Mouse (Mus musculus) R1 (cell line): ENCODE measurements around the gene Phlpp1.
"Not testable (repeated sequence)": the region's sequence is repeated elsewhere in the genome, so short reads cannot be mapped to it uniquely, and the experiment has no call there.

ENCODE experiments used
- DNase-seq: peaks from one replicate; pipeline ENCODE4 v3.0.0-alpha.2; 2018; ENCODE audit warnings: low read depth, low spot score

Gene Phlpp1

DNA sequence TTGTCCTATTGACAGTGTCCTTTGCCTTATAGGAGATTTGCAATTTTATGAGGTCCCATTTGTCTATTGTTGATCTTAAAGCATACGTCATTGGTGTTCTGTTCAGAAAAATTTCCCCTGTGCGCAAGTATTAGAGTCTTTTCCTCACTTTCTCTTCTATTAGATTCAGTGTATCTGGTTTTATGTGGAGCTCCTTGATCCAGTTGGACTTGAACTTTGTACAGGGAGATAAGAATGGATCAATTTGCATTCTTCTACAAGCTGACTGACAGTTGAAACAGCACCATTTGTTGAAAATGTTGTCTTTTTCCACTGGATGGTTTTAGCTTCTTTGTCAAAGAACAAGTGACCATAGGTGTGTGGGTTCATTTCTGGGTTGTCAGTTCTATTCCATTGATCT, 140.3 kb downstream of the Phlpp1 start:
- not testable (repeated sequence) for DNase-seq

DNA sequence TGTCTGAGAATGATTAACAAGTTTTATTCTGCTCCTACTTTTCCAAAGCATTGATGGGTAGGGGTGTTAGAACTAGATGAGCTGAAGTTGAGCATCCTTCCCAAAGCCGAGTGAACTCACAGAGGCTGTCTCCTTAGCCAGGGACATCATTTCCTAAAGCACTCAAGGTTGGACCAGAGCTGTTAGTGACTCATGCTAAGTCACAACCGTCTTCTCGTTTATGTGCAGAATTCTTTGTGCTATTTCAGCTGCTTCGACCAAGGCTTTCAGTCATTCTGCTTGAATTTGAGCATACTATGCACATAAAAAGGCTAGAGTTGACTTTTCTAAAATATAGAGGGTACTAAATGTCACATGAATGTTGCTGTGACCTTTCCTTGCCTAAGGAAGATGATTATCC, 142.9 kb downstream of the Phlpp1 start:
- DNase-seq, result no peak

DNA sequence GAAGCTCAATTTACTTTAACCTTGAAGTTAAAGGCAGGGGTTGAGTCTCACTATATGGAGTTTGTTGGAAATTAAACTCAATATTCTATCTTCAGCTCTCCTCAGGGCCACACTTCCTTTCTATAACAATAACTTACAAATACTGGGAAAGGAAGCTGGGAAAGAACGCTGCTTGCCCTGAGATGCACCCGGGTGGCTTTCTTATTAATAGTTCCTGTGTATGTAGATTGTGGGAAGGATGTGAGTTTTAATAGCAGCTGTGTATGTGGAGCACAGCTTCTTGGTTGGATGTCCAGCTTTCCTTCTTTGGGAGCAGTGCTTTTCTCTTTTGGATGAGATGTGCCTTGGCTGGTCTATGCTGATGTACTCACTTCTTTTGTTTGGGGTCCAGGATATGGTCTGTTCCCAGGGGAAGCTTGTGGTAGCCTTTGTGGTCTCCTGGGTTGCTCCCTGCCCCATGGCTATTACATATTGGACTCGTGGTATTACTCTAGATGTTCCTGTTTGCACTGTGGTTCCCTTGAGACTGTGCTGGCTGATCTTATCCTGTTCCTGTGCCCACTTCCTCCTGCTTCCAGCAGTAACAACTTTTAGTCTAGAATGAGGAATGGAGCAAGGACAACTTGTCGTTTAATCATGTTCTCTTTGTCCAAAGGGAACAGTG, 145.2 kb downstream of the Phlpp1 start:
- no peak for DNase-seq

DNA sequence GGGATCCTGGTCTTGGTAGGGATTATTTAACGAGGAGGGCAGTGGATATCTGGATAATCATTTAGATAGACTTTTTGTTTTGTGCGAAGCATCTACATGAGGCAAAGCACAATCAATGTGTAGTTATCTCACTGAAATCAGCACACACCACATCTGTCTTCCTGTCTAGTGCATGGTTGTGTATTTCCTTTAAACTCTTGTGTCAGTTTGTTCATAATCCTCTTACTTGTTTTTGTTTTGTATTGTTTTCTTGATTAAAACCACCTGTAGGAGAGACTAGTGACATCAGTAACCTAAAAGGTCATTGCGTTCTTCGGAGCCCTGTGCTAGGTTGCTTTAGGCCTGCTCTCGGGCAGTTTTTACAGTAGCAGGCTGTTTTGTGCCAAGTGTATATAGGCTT, 146.8 kb downstream of the Phlpp1 start:
- no peak for DNase-seq

DNA sequence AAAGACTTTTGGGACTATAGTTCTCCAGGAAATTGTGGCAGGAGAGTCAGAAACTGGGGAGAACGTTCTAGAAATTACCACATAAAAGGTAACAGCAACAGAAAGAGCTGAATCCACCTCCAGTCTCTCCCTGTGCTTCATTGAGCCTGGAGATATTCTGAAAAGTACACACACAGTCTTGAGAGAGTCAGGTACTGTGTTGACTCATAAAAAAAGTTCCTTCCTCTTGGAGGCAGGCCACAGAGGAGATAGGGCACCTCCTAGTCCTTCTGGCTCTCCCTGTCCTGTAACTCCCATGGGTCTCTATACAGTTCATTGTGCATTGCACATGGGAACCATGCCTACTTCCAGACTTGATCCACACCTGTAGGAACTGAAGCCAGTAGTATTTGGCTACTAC, 149.0 kb downstream of the Phlpp1 start:
- DNase-seq, result no peak

DNA sequence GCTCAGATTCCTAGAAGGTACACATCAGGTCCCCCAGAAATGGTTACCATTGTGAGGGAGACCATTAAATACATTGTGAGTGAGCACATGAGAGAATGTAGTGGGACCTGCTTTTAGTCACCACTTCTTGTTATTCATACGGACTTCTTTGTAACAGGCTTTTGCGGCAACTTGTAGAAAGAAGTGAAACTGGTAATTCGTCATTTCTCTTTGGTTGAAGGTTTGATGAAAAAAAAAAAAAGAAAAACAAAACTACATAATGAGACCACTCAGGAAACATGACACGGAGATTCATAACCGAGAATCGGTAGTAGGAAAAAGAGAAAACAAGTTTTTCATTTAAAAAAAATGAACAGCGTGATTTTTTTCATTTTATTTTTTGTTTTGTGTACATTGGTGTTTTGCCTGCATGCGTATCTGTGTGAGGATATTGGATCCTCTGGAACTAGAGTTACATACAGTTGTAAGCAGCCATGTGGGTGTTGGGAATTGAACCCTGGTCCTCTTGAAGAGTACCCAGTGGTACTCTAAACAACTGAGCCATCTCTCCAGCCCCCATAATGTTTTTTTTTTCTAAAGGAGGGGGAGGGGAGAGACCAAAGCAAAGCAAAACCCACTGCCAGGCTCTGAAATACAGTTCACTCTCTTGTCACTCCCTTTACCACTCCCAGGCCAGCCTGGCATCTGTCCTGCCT, 150.0 kb downstream of the Phlpp1 start:
- DNase-seq, result no peak

DNA sequence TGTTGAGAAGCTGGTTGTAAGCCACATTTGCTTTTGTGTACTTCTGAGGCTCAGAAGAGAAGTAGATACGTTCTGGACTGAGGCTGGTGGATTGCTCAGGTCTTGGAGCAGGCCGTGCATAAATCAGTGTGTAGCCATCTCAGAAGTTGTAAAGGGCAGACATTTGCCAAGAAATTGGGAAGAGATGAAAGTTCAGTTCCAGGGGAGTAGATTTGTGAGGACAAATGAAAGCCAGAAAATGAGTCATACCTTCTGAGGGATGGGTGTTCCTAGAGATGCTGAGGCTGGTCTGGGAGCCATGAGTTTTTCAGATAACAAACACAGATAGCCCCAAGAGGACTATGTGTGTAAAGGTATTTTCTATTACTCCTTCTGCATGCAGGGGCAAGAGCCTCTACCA, 155.1 kb downstream of the Phlpp1 start:
- no peak for DNase-seq

DNA sequence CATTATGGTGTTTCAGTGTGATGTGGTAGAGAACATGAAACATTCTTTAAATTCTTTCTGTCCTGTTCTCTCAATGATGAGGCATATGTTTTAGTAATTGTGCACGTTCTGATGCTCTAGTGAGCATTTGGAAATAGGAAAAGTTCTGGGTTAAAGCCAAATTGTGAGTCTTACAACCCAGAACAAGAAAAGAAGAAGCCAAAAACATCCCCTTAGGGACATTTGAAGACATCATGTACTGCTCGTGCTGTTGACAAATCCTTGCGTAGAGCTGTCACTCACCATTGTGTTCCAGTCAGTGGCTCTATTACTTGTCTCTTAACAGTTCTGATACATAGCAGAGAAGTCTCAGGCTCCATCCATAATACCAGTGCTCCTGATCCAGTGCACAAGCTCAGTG, 170.5 kb downstream of the Phlpp1 start:
- DNase-seq, result no peak

DNA sequence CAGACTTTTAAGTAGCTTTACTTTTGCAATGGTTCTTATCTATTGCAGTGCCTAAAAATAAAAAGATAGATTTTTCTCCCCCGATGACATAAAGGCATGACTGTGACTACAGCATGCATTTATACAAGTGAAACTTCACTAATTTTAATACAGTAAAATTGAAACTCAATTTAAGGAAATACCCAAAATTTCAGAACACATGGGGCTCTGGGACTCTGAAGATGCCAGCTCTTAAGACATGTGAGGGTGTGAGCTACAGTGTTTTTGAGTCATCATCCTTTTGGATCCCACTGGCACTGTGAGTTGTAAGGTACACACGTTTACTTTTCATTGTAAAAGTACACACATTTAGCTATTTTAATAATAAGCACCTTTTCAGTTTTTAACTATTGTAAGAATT, 173.7 kb downstream of the Phlpp1 start:
- DNase-seq, result no peak

DNA sequence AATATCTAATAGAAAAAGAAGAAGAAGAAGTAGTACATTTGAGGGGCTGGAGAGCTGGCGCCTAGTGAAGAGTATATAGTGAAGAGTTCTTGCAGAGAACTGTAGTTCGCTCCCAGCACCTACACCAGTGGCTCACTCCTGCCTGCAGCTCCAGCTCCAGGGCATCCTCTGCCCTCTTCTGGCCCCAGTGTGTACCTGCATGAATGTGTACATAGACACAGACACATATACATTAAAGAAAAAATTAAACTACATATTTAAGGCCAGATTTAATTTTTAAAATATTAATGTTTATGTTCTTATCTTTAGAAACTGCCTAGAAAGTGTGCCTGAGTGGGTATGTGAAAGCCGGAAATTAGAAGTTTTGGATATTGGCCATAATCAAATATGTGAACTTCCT, 175.2 kb downstream of the Phlpp1 start:
- peak; percentile 55 for DNase-seq

DNA sequence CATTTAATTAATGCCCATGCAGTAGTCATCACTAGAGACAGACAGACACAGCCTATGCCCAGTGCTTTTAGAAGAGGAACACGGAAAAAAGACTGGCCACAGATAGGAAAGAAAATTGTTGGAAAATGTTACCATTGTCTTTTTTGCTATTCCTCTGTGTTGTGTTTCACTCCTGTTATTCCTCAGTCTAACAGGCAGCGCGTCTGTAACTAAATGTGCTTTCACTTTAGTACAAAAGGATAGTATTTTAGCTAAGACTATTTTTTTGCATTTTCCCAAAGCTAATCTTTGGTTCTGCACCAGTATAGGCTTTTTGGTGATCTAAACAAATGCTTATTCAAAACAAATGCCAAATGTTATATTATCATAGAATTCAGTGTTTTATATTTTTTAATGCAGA, 177.6 kb downstream of the Phlpp1 start:
- DNase-seq, result no peak

DNA sequence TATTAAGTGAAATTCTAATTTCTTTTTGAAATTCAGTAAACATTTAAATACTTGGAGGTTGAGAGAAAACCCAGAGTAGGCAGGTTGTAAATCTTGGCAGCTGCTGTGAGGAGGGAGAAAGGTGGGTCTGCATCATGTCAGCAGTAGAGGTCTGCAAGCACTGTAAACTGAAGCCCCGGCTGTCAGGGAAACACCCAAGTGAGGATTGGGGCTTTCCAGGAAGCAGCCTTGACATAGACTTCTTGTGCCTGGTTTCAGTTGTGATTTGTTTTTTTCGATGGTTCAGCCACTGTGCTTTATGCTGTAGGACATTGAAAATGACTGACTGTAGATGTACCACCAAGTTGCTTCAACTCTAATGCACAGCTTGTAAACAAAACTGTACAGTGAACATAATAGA, 180.0 kb downstream of the Phlpp1 start:
- no peak for DNase-seq

DNA sequence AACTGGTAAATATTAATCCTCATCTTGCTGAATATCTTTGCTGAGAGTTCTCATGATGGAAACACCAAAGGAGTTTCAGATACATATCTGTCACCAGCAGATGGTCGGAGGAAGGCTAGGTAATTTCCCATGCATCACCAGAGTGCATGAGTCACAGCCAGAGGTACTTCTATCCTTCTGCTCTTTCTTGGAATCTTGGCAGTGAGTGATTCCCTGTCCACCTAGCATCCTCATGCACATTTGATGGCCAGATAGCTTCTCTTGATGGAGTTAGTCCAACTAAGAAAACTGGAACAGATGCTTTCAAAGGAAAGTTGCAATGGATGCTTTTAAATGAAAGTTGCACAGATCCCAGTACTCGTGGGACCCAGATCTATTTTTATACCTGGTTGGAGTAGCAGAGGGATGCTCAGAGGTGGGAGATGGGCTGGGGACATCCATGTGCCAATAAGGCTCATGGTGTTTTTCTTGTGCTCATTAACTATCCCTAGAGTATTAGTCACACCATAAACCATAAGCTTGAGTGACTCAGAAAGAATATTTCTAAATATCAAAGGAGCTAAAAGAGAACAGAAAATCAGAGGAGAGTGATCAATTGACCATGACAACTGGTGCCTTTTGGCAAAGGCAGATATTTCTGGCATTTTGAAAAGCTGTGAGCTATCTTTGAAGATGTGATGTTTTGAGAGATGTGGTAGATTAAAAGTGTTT, 181.4 kb downstream of the Phlpp1 start:
- no peak for DNase-seq

DNA sequence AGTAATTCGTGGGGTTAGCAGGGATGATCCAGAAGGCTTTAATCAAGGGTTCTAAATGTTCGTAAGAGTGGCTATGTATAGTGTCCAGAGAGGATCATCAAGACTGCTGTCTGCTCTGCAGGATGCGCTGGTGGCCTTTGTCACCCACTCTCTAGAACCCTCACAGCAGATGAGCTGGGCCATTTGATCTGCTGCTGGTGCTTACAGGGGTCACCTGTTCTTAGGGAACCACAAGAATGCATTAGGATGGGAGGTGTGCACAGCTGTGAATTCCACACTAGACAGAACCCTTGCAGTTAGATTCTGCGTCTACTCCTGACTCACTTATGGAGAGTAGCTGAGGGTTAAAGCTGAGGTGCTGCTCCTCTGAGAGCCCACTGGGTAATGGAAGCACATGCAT, 182.4 kb downstream of the Phlpp1 start:
- DNase-seq, result no peak

DNA sequence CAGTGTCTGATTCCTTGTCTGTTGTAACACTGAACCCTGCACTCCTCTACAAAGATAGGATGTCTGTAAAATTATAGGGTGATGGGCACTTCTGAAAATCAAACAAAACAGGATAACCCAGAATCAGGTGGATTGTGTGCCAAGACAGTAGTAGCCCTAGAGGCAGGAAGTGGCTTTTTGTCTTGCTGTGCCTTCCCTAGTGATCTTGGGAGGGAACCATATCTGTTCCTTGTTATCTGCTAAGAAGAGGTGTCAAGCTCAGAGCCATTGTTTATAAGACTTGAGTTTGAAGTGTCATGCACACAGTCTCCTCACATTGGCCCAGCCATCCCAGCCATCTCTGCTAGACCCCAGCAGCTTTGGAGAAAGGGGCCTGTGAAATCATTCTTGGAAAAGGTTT, 187.9 kb downstream of the Phlpp1 start:
- no peak for DNase-seq

DNA sequence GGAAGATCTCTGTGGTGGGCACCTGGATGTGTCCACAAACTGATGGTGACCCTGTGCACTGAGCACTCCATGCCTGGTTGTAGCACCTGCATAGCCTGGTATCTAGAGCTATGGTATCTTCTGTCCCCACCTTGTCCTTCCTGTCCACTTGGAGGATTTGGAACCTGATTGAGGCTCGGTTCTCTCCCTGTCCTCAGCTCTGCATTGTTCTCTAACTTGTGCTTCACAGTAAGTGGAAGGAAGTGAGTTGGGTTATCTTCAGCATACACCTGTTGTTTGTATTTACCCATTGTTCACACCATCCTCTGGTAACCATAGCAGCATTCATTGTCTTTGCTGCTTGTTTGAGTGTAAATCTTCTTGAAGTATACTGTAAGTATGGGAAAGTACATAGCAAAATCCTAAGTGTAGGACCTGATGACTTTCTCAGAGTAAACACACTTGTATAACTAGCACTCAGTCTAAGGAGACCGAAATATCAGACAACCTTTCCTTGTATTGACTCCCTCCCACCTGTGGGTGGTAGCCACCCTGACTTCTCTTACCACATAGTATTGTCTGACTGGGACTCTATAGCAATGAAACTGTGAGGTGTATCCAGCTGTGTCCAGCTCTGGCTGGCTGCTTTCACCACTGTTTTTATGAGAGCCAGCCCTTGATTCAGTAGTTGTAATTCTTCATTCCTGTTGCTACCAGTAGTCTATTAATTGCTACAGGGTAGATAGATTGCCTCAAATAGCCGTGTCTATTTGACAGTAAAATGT, 191.5 kb downstream of the Phlpp1 start:
- DNase-seq, result no peak

DNA sequence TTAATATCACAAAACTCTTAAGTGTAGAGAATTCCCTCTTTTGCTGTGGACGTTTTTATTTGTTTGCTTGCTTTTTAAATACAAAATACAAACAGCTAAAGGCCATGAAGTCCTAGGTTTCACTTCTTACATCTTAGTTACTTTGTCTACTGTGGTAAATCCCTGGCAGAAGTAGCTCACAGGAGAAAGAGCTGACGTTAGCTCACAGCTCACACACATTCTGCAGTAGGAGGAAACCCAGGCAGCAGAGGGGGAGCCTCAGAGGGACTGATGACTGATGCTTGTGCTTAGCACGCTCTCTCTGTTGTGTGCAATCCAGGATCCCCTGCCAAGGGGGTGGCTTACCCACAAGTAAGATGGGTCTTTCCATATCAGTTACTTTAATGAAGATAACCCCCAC, 197.8 kb downstream of the Phlpp1 start:
- DNase-seq, result no peak

DNA sequence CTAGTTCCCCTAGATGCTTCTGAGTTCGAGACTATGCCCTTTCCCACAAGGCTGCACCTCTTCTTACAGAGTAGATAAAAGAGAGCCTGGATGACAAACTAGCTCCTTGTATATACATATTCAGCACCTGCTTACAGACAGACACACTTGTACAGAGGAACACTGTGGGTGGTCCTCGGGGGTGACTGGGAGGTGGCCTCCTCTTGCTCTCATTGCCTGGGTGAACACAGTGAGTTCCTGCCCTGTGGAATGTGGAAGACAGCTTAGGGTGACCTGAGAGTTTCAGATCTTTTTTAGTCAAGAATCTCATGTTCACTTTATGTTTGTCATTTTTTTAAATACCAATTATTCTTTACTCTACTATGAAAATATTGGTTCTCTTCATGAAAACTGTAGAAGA, 200.9 kb downstream of the Phlpp1 start:
- DNase-seq, result peak; percentile 30

DNA sequence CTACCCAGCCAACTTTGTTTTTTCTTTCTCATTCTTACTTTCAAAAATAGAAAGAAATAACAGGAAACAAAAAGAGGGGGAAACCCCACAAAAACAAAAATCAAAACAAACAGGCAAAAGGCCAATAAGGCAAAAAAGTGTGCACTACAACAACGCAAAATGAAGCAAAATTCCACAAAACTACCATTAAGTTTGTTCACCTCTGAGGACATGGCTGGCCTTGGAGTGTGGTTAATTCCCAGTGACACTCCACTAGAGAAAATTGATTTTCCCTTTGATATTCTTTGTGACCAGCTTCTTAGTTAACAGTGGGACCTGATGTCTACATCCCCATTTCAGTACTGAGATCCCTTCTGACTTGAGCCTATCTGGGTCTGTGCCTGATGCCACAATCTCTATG, 202.1 kb downstream of the Phlpp1 start:
- DNase-seq, result no peak

DNA sequence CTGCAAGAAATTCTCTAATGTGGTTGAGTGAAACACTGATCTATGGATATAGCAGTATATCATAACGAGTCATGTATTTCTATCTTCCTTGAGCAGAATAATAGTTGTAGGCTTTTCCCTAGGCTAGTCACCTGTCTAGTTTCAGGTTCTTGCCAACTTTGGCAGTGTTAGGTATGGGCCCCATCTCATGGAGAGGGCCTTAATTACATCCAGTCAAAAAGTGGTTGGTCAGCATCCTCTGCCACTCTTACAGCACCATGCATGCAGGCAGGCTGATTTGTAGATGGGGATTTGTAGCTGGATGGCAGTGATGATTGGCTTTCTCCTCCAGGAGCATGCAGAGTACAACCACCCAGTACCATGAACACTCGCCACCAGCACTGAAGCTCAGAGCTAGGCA, 202.7 kb downstream of the Phlpp1 start:
- DNase-seq, result no peak

DNA sequence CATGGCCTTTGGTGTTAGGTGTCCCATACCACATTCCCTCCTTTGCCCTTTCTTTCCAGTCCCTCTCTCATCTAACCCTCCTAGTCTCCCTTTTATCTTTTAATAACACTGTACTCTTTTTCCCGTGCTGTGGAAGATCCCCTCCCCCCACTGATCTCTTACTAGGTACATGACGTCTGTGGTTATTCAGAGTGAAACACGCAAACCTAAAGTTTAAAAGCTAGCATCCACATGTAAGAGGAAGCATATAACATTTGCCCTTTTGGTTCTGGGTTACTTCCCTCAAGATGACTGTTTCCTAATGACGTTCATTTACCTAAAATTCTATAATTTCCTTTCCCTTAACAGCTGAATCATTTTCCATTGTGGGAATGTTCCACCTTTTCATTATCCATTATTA, 203.4 kb downstream of the Phlpp1 start:
- DNase-seq, result no peak

DNA sequence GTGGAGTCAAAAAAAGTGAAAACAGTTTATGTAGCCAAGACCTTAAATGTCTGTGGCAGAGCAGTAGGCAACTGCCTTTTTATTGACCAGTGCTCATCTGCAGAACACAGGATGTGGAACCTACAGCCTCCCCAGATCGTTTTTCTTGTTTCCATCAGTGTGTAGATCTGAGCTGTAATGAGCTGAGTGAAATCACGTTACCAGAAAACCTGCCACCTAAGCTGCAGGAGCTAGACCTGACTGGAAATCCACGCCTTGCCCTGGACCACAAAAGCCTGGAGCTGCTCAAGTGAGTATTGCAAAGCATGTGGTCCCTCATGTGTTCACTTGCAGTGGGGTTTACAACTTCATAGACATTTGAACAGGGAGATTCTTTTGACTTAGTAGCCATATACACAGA, 204.5 kb downstream of the Phlpp1 start:
- no peak for DNase-seq
